Mouse (Mus musculus) gastrocnemius, postnatal 14 days (tissue): ENCODE data around the gene Ttc13. TPM values are rescaled to one million over a fixed set of nuclear protein-coding genes. Genes with fewer than 3 reads are reported as not detected.
A peak's percentile ranks its signal among the peaks of the same experiment; 100 is the strongest.

Source experiments
- DNase-seq: peaks from one replicate; pipeline ENCODE4 v3.0.0; 2021; ENCODE audit warnings: mixed read lengths
- intact Hi-C: fragments of 180-260 bp; cut with DNase I; formaldehyde crosslinking; loops from one replicate; pipeline ENCODE4 v1.15.1; 2025; ENCODE audit warnings: low total_unique reads
- total RNA-seq, 2 experiments: library from RNA; stranded (reverse); gene quantifications; 2 replicates each; pipeline ENCODE4 v1.2.3; 2021

The Ttc13 gene
- total RNA-seq, 2 experiments from 2014 or later = 16.9 to 22.3 TPM

DNA sequence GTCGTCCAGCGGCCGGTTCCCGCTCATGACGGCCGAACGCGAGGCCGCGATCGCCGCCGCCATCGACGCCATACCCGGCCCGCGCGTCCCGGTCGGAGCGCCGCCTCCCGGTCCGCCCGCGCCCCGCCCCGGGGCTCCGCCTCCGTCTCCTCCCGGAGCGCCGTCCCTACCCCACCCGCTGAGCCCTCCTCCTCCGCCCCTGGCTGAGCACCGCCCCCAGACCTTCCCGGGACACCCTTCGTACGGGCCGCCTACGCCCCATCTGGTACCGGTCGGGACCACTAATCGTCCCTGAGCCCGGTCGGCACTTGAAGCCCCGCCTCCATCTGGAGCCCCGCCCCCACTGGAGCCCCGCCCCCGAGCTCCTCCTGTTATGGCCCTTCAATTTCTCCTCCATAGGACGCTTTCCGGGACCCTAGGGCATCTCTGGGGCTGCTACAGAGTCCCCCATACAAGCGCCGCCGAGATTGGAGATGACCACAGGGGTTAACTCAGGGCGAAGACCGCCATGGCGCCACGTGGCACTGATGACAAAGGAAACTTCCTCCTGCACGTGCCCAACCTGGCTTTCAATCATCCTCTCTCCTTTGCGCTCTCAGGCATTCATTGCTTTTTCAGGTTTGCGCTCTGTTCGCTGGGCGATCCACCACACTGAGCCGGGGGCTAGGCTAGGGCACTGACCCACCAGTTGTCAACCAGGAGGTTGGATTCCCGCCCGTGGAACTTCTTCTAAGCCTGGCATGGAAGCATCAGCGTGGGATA lies 58.5 kb downstream of the Ttc13 start, which contains the start of gene 2310022B05Rik:
Gene 2310022B05Rik (minus strand): TSS at position 258 of the 762 bp plus-strand sequence.
- intact Hi-C loops = no loop called here
- peak; percentile 91 for DNase-seq

- no peak for DNase-seq
- intact Hi-C loops = no loop called here
Observed at GRCm38 (mm10) chr8:124662446-124663111, 59.2 kb downstream of the Ttc13 start.

- no peak for DNase-seq
- intact Hi-C loops = no loop called here
Observed at GRCm38 (mm10) chr8:124661781-124662180, 60.0 kb downstream of the Ttc13 start.

DNA sequence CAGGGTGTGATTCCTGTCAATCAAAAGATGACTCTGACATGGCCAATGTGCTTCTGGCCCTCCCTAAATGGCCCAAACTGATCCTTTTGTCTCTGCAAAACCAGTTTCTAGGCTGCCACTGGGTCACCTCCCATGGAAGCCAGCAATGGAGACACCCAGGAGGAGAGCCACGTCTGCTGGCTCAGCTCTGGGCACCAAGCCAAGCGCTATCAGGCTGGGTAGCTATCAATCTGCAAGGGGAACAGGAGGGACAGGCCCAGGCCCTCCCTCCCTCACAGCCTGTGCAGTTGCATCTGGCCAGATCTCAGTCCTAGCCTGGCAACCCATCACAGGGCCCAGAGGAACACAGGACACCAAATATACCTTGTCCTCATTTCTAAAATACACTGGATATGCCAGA lies 63.4 kb downstream of the Ttc13 start:
- peak; percentile 53 for DNase-seq

GRCm38 (mm10) chr8:124657961-124658360 lies 63.8 kb downstream of the Ttc13 start:
- no peak for DNase-seq
- intact Hi-C loops = no loop called here

More for the DNA sequence above, 63.4 kb downstream of the Ttc13 start:
- intact Hi-C loops = no loop called here

DNA sequence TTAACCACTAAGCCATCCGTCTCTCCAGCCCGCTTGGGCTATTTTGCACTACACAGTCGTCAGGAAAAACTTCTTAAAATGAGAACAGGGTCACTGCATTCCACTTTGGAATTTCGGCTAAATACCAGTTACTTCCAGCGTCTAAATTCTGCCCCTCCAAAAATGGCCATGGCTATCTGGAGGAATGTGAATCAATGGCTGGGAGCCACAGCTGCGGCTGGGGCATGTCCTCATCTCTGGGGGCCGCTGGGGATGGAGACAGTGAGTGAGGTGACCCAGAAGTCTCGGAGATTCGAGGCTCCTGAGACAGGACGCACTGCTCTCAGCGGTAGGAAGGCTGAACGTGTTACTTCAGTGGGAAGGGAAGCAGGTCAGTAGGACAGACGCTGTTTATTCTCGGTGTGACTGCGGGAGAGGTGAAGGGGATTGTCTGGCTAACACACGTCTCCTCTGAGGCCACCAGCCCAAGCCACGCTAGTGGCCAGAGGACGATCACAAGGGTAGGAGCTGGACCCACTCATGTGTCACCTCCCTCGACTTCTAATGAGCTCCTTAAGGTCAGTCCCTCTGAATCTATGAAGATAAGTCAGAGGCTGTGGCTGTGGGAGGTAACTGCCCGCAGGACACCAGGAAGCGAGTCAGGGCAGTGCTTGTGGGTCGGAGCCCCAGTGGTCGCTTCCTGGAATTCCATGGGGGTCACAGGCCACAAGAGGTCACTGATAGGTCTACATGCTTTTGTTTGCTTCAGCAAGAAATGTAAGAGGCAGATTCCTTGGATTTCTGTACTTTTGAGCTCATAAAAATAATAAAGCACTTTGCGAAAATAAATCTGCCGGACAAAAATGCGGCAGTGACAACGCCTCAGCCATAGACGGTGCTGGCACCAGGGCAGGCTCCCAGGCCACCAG lies 68.0 kb downstream of the Ttc13 start:
- no peak for DNase-seq
- intact Hi-C loops = no loop called here

- intact Hi-C loops = no loop called here
- no peak for DNase-seq
Observed at GRCm38 (mm10) chr8:124652546-124652945, 69.2 kb downstream of the Ttc13 start.

DNA sequence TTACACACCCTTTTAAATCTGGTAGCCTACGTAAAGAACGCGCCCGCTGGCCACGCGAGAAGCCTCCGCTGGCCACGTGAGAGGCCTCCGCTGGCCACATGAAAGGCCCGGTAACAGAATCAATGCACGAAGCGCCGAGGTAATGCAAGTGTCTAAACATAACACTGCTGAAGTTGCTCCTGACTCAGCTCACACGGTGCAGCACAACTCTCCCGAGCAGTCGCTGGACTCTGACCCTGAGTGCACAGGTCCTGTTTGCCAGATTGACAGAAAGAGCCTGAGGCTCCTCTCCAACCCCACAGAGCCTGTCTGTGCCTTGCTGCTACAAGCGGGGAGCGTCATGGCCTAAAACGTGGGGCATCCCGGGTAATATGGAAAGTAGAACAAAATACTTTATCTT lies 70.0 kb downstream of the Ttc13 start:
- intact Hi-C loops = no loop called here
- no peak for DNase-seq

DNA sequence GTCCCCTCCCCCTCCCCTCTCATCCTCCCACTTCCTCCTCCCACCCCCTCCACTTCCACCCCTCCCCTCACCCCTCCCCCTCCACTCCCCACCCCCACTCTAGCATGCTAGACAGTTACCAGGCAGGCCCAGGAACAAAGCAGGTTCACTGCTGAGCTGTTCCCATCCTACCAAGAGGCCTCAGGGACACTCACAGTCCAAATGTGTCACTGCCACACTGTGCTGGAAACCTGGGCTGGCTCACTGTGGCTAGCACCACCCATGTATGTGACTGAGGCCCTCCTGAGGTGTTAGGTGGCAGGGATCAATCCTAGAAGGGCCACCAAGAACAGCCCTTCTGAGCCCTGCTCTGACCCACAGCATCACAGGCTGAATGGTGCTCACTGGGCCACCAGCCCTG lies 73.5 kb downstream of the Ttc13 start:
- no peak for DNase-seq
- intact Hi-C loops = no loop called here

DNA sequence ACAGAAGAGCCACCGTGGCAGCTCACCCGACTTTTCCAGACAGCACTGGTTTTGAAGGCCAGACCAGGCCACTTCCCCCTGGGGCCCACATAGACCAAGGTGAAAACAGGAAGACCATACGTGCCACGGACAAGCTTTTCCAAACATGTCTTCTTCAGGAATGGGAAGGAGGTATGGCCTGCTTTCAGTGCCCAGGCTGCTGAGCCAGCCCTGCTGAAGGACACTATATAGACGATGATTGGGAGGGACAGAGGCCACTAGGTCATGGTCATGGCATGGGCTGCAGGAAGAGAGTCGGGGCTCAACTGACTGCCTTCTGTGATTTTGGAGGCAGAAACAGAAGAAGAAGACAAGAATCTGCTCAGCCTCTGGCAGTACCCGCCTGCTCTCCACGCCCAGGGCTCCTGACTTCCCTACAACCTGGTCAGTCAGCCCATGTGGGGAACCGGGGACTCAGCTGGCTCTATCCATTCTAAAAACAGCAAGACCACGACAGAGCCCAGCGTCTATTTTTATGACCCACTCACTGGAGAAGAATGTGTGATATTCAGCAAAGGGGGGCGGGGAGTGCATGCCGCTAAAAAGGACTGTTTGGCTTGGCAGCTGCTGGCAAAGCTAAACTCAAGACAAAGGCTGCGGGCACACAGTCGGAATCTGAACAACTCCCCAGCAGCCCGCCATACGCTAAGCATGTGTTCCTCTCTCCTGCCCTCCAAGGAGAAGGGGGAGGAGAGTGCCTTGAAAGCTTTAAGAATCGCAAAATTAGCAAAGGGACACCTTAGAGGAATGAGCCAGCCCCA lies 78.0 kb downstream of the Ttc13 start:
- intact Hi-C loops = no loop called here
- peak; percentile 32 for DNase-seq

DNA sequence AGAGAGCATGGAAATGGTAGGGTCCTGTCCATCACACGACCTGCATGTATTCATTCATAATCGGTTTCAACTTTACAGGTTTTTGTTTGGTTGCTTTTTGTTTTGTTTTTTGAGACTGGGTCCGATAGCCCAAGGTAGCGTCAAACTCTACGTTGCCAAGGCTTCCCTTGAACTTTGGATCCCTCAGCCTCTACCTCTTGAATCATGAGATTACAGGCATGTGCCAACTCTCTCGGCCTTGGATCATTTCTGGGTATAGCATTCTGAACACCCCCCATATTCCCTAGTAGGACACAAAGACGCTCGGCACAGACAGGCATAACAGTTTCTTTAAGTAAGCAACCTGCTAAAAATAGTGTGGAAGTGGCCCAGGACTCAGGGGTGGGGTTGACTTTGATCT lies 80.2 kb downstream of the Ttc13 start:
- DNase-seq = no peak
- intact Hi-C loops = no loop called here

- DNase-seq = no peak
- intact Hi-C loops = no loop called here
Observed at GRCm38 (mm10) chr8:124635247-124635502, 86.6 kb downstream of the Ttc13 start.

- DNase-seq = no peak
- intact Hi-C loops = no loop called here
Observed at GRCm38 (mm10) chr8:124634411-124635246, 87.2 kb downstream of the Ttc13 start.

DNA sequence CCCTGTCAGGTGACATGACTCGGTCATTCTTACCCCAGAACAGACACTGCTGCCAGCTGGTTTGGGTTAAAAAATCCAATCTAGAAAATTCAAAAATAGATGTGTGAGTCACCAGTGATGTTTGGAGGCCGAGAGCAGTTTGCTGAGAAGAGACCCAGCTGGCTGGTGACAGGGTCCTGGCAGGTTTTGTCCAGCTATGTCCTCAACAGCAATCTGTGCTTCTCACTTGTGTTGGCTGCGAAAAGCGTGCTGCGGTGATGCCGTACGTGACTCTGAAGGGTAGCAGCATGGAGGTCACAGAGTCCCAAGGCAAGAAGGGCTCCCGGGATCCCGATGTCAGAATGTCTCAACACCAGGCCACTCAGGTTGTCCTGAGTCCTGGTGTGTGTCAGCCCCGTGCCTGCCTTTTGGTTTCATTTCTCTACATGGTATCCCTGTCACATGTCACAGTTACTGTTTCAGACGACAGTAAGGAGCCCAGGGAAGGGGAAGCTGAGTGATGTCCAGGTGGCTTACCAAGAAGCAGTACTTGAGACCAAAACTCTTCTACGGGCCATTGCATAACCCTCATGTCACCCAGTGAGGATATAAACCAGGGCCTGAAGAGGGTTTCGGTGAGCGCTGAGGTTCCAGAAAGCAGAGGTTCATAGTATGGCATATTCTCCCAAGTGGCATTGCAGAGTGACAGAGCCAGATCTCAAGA lies 88.6 kb downstream of the Ttc13 start:
- intact Hi-C loops = no loop called here
- DNase-seq = peak; percentile 70

DNA sequence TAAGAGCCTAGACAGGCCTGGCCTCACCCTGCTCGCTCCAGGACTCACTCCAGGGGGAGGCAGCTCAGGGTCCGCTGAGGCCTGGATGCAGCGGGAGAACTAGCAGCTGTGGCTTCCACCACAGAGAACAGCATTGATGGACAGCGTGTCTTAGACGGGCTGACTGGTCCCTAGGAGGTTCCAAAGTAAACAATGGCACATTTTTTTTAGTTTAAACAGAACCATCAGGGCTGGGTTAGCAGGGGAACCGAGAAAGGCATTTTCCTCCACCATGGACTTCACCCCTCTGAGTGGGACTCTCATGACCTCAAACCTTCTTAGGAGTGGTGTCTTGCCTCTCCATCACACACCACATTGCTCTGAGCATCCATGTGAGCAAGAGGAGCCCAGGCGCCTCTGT lies 89.8 kb downstream of the Ttc13 start:
- intact Hi-C loops = no loop called here
- no peak for DNase-seq

GRCm38 (mm10) chr8:124630891-124631290 lies 90.9 kb downstream of the Ttc13 start:
- intact Hi-C loops = no loop called here
- no peak for DNase-seq

- intact Hi-C loops = no loop called here
- no peak for DNase-seq
Observed at GRCm38 (mm10) chr8:124630489-124630888, 91.3 kb downstream of the Ttc13 start.

- intact Hi-C loops = no loop called here
- DNase-seq = no peak
Observed at GRCm38 (mm10) chr8:124626251-124626650, 95.5 kb downstream of the Ttc13 start.
